Comparison of ENCODE assay signal across 17 mouse cellular contexts in the genomic region with DNA sequence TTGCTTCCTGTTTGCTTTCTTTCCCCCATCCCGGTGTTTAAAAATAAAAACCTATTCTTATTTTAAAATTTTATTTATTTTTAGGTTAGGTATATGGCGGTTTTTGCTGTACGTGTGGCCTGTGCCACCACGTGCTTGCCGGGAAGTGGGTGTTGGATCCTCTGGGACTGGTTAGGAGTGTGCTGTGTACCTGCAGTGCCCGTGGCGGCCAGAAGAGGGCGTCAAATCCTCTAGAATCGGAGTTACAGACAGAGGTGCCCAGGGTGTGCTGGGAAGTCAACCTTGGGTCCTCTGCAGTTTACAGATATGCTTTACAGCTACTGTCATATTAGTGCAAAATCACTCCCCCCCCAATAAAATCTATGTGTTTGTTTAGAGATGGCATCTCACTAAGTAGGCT. TPM values are rescaled to one million over a fixed set of nuclear protein-coding genes. Genes with fewer than 3 reads are reported as not detected.
DNase-seq lines count a peak whose midpoint lies in the region; ATAC-seq and TF ChIP-seq lines count a peak whose summit lies in the region.
"Had no signal": no experiment of that assay in that cellular context is flagged by ENCODE, and none has a peak within 500 bp of the region (broad histone marks: within the 10 kb centered on the region; RNA-seq: fewer than 3 reads in every experiment).

No protein-coding gene starts in this region.

- no peak for TF ChIP-seq POLR2A in cortical plate, adult 2 months (IDR thresholded peaks at IDR 0.05; ENCODE audit: extremely low read depth, insufficient read depth, low read length)

- H3K27me3 ChIP-seq in hindbrain, postnatal 0 days (ENCODE audit: insufficient read depth, low read length), result no peaks in the 10 kb centered on the region
- no peaks in the 10 kb centered on the region for H3K27me3 ChIP-seq in hindbrain, embryonic 14.5 days (ENCODE audit: control insufficient read depth, insufficient read depth, low read length)
- H3K27me3 ChIP-seq in lung, postnatal 0 days (replicated peaks; ENCODE audit: insufficient read depth, low read length), result no peaks in the 10 kb centered on the region
- H3K27me3 ChIP-seq: liver, embryonic 15.5 days; neural tube, embryonic 13.5 days had no signal

- no peak for DNase-seq in hindbrain, postnatal 0 days (ENCODE audit: low spot score)
- no peak for DNase-seq in hindbrain, embryonic 14.5 days (ENCODE audit: low spot score)
- no peak for DNase-seq in lung, postnatal 0 days (ENCODE audit: low spot score)
- no peak for DNase-seq in lung, postnatal 14 days
- peak; percentile 80 for DNase-seq in ES-E14 (ENCODE audit: low read depth, low spot score)
- DNase-seq in urinary bladder, postnatal 36 days (ENCODE audit: low spot score in 2 of 2), result no peak
- DNase-seq in heart, adult 9 months (ENCODE audit: low spot score in 2 of 2), result no peak
- DNase-seq: adrenal gland, postnatal 25 days; cerebellum, adult 11 months; kidney, adult 11 months; retina, postnatal 1 day had no signal

- in situ Hi-C loops in ES-E14 (cut with MboI; ENCODE audit: low sequenced_read_pairs in 2 of 2, unreplicated experiment in 2 of 2), result no loop called here

- no peaks in the 10 kb centered on the region for H3K36me3 ChIP-seq in hindbrain, postnatal 0 days (ENCODE audit: insufficient read depth, low read length)
- H3K36me3 ChIP-seq in hindbrain, embryonic 14.5 days (replicated peaks; ENCODE audit: control insufficient read depth, insufficient read depth), result no peaks in the 10 kb centered on the region
- H3K36me3 ChIP-seq in lung, postnatal 0 days (ENCODE audit: insufficient read depth, low read length), result no peaks in the 10 kb centered on the region
- H3K36me3 ChIP-seq in ES-E14 (ENCODE audit: control insufficient read depth, insufficient read depth, low read length, poor library complexity, severe bottlenecking), result no peaks in the 10 kb centered on the region
- H3K36me3 ChIP-seq: hindbrain, embryonic 10.5 days; liver, embryonic 15.5 days; neural tube, embryonic 13.5 days had no signal

- no peak overlapping the region for H3K4me2 ChIP-seq in hindbrain, postnatal 0 days (ENCODE audit: low read depth, low read length)
- no peak overlapping the region for H3K4me2 ChIP-seq in hindbrain, embryonic 14.5 days (replicated peaks)
- H3K4me2 ChIP-seq in lung, postnatal 0 days (replicated peaks; ENCODE audit: low read depth, low read length), result no peak overlapping the region
- H3K4me2 ChIP-seq: heart, embryonic 11.5 days; liver, embryonic 15.5 days; neural tube, embryonic 13.5 days had no signal

- H3K4me1 ChIP-seq in hindbrain, postnatal 0 days (ENCODE audit: insufficient read depth, low read length), result no peaks in the 10 kb centered on the region
- no peaks in the 10 kb centered on the region for H3K4me1 ChIP-seq in hindbrain, embryonic 14.5 days (replicated peaks; ENCODE audit: control insufficient read depth, insufficient read depth, low read length)
- no peaks in the 10 kb centered on the region for H3K4me1 ChIP-seq in lung, postnatal 0 days (ENCODE audit: insufficient read depth, low read depth, low read length)
- peaks cover 3 to 12% of the 10 kb centered on the region in 2 experiments; a peak in 2 of 4 replicates for H3K4me1 ChIP-seq in ES-E14 (ENCODE audit: control insufficient read depth in 2 of 2, insufficient read depth in 2 of 2, low read length in 2 of 2, poor library complexity in 1 of 2)
- H3K4me1 ChIP-seq in cortical plate, adult 2 months (ENCODE audit: control insufficient read depth, insufficient read depth, low read length), result peaks cover 2% of the 10 kb centered on the region; the same call in 1 of the 2 replicates
- H3K4me1 ChIP-seq: liver, embryonic 15.5 days had no signal

- no peak overlapping the region for H3K27ac ChIP-seq in hindbrain, postnatal 0 days
- H3K27ac ChIP-seq in hindbrain, embryonic 14.5 days, result no peak overlapping the region
- no peak overlapping the region for H3K27ac ChIP-seq in lung, postnatal 0 days (ENCODE audit: low read length)
- no peak overlapping the region for H3K27ac ChIP-seq in ES-E14 (ENCODE audit: insufficient read depth, low read depth, low read length, poor library complexity, severe bottlenecking)
- no peak overlapping the region for H3K27ac ChIP-seq in cortical plate, adult 2 months (ENCODE audit: insufficient read depth, low read length)
- H3K27ac ChIP-seq: hindbrain, embryonic 10.5 days; liver, embryonic 15.5 days; neural tube, embryonic 13.5 days had no signal

- no peak overlapping the region for H3K9ac ChIP-seq in hindbrain, postnatal 0 days (replicated peaks; ENCODE audit: low read length)
- H3K9ac ChIP-seq in hindbrain, embryonic 14.5 days, result no peak overlapping the region
- no peak overlapping the region for H3K9ac ChIP-seq in lung, postnatal 0 days (replicated peaks; ENCODE audit: low read depth)
- no peak overlapping the region for H3K9ac ChIP-seq in ES-E14 (ENCODE audit: insufficient read depth, low read depth, low read length, poor library complexity, severe bottlenecking)
- H3K9ac ChIP-seq: liver, embryonic 15.5 days; neural tube, embryonic 13.5 days had no signal

- H3K4me3 ChIP-seq in hindbrain, postnatal 0 days (ENCODE audit: low read length), result no peak overlapping the region
- no peak overlapping the region for H3K4me3 ChIP-seq in hindbrain, embryonic 14.5 days (replicated peaks; ENCODE audit: low read length)
- H3K4me3 ChIP-seq in lung, postnatal 0 days (ENCODE audit: low read depth, low read length), result no peak overlapping the region
- H3K4me3 ChIP-seq in ES-E14 (ENCODE audit: insufficient read depth in 1 of 2, low read depth in 1 of 2, low read length in 2 of 2, poor library complexity in 1 of 2, severe bottlenecking in 1 of 2), result no peak overlapping the region
- H3K4me3 ChIP-seq in cortical plate, adult 2 months (ENCODE audit: insufficient read depth, low read length), result no peak overlapping the region
- H3K4me3 ChIP-seq: hindbrain, embryonic 10.5 days; liver, embryonic 15.5 days; neural tube, embryonic 13.5 days had no signal

- no peak for TF ChIP-seq EP300 in lung, postnatal 0 days (IDR thresholded peaks at IDR 0.05)

- no peak for ATAC-seq in hindbrain, postnatal 0 days
- ATAC-seq in hindbrain, embryonic 14.5 days (ENCODE audit: low FRiP score), result no peak
- ATAC-seq in lung, postnatal 0 days, result no peak
- ATAC-seq: forebrain, embryonic 14.5 days had no signal

- H3K9me3 ChIP-seq in hindbrain, postnatal 0 days (ENCODE audit: low read length), result no peaks in the 10 kb centered on the region
- no peaks in the 10 kb centered on the region for H3K9me3 ChIP-seq in hindbrain, embryonic 14.5 days (ENCODE audit: control insufficient read depth, low read length)
- H3K9me3 ChIP-seq in lung, postnatal 0 days (ENCODE audit: low read length), result no peaks in the 10 kb centered on the region
- H3K9me3 ChIP-seq in ES-E14 (ENCODE audit: control insufficient read depth, insufficient read depth, low read depth, low read length), result no peaks in the 10 kb centered on the region
- H3K9me3 ChIP-seq: liver, embryonic 15.5 days; neural tube, embryonic 13.5 days had no signal

- peak; percentile 38; the same call in 1 of the 2 replicates for TF ChIP-seq CTCF in hindbrain, postnatal 0 days (IDR thresholded peaks at IDR 0.05; ENCODE audit: low read depth)
- TF ChIP-seq CTCF in lung, postnatal 0 days (IDR thresholded peaks at IDR 0.05), result peak; percentile 43
- peak; percentile 28 for TF ChIP-seq CTCF in cortical plate, adult 2 months (IDR thresholded peaks at IDR 0.05; ENCODE audit: extremely low read depth, insufficient read depth, low read length)

- WGBS in hindbrain, postnatal 0 days, result 61% methylated on average over 9 of the region's 9 CpGs
- WGBS in hindbrain, embryonic 14.5 days, result 56% methylated on average over 9 of the region's 9 CpGs
- WGBS in lung, postnatal 0 days, result 52% methylated on average over 9 of the region's 9 CpGs

TF ChIP-seq in ES-E14, 5 proteins besides CTCF, POLR2A, EP300 and RAD21:
- TF ChIP-seq MAFK (IDR thresholded peaks at IDR 0.05; ENCODE audit: insufficient read depth, low read depth, low read length), result no peak
- no peak for TF ChIP-seq CHD2 (IDR thresholded peaks at IDR 0.05; ENCODE audit: low read depth, low read length)
- no peak for TF ChIP-seq ZC3H11A (IDR thresholded peaks at IDR 0.05; ENCODE audit: borderline replicate concordance, low read depth, low read length)
- no peak for TF ChIP-seq ZNF384 (IDR thresholded peaks at IDR 0.05; ENCODE audit: low read depth, low read length)
- TF ChIP-seq HCFC1 (IDR thresholded peaks at IDR 0.05; ENCODE audit: borderline replicate concordance, insufficient read depth, low read length), result no peak
TF ChIP-seq in ES-E14: peak in this region for 0.

RNA-seq across cellular contexts. Expression of a gene that starts 36.1 kb away (rescaled TPM):
- 90.4 and 97.7 TPM in 2 replicates for total RNA-seq in hindbrain, postnatal 0 days (2014; rRNA removed)
- 157 and 162 TPM in 2 replicates for polyA plus RNA-seq in hindbrain, postnatal 0 days (2015; fragmentation: Nextera tagmentation; extraction: Ambion mirVana)
- 202 and 203 TPM in 2 replicates for polyA plus RNA-seq in hindbrain, embryonic 14.5 days (2014; fragmentation: Nextera tagmentation; extraction: Ambion mirVana)
- 23.9 and 26.6 TPM in 2 replicates for polyA plus RNA-seq in lung, postnatal 0 days (2015; fragmentation: Nextera tagmentation; extraction: Ambion mirVana)
- 18.7 and 25.7 TPM in 2 replicates for total RNA-seq in ES-E14 (2012; rRNA removed)
- 16.8 and 17.9 TPM in 2 replicates for polyA plus RNA-seq in cortical plate, adult 2 months (2012; rRNA removed)
